Mouse (Mus musculus) adipocyte (in vitro differentiated cells): ENCODE data around the gene Aurka.

Experiments
- DNase-seq: peaks from one replicate; pipeline ENCODE4 v3.0.0-alpha.2; 2016; ENCODE audit warnings: low spot score

Gene Aurka

GRCm38 (mm10) chr2:172370411-172371223, at the start of gene Aurka, which contains the start of gene Cstf1:
Gene Aurka (minus strand): TSS chr2:172370535.
Gene Cstf1 (plus strand): TSS chr2:172370681.
- peak; percentile 97 for DNase-seq

GRCm38 (mm10) chr2:172418208-172418607, 47.9 kb upstream of the Aurka start:
- no peak for DNase-seq

- DNase-seq = no peak
These were observed 46.5 kb upstream of the Aurka start for GRCm38 (mm10) chr2:172416876-172417275.

- no peak for DNase-seq
These were observed 45.9 kb upstream of the Aurka start for GRCm38 (mm10) chr2:172416218-172416617.

GRCm38 (mm10) chr2:172413894-172414293, 43.6 kb upstream of the Aurka start:
- no peak for DNase-seq

- DNase-seq = peak; percentile 68
These were observed 42.9 kb upstream of the Aurka start for GRCm38 (mm10) chr2:172413273-172413672.

- DNase-seq = peak; percentile 19
These were observed 42.1 kb upstream of the Aurka start for GRCm38 (mm10) chr2:172412454-172412853.

GRCm38 (mm10) chr2:172411091-172411490, 40.8 kb upstream of the Aurka start:
- no peak for DNase-seq

GRCm38 (mm10) chr2:172410686-172411085, 40.4 kb upstream of the Aurka start:
- no peak for DNase-seq

GRCm38 (mm10) chr2:172407499-172407898, 37.2 kb upstream of the Aurka start:
- no peak for DNase-seq

GRCm38 (mm10) chr2:172406173-172406572, 35.8 kb upstream of the Aurka start:
- DNase-seq = no peak

GRCm38 (mm10) chr2:172405011-172405410, 34.7 kb upstream of the Aurka start:
- no peak for DNase-seq

GRCm38 (mm10) chr2:172404239-172404638, 33.9 kb upstream of the Aurka start:
- no peak for DNase-seq

- no peak for DNase-seq
These were observed 30.9 kb upstream of the Aurka start for GRCm38 (mm10) chr2:172401116-172401825.

- no peak for DNase-seq
These were observed 29.6 kb upstream of the Aurka start for GRCm38 (mm10) chr2:172399901-172400300.

- no peak for DNase-seq
These were observed 25.6 kb upstream of the Aurka start for GRCm38 (mm10) chr2:172395961-172396360.

GRCm38 (mm10) chr2:172394671-172395070, 24.3 kb upstream of the Aurka start:
- no peak for DNase-seq

- DNase-seq = no peak
These were observed 23.7 kb upstream of the Aurka start for GRCm38 (mm10) chr2:172394052-172394392.

- DNase-seq = peak; percentile 50
These were observed 23.2 kb upstream of the Aurka start, which contains the start of gene Cass4 for GRCm38 (mm10) chr2:172393391-172394051. Gene Cass4 (plus strand): TSS chr2:172393794.

- no peak for DNase-seq
These were observed 21.7 kb upstream of the Aurka start for GRCm38 (mm10) chr2:172392041-172392521.

- no peak for DNase-seq
These were observed 20.0 kb upstream of the Aurka start for GRCm38 (mm10) chr2:172390341-172390740.

- no peak for DNase-seq
These were observed 14.4 kb upstream of the Aurka start for GRCm38 (mm10) chr2:172384715-172385114.

- DNase-seq = no peak
These were observed 11.6 kb upstream of the Aurka start for GRCm38 (mm10) chr2:172381898-172382297.
